In genomic region chr15:103303916-103304615, GRCm38 (mm10) we compare ENCODE assay signal across 8 mouse cellular contexts. TPM values are rescaled to one million over a fixed set of nuclear protein-coding genes. Genes with fewer than 3 reads are reported as not detected.
DNase-seq lines count a peak whose midpoint lies in the region; ATAC-seq and TF ChIP-seq lines count a peak whose summit lies in the region.

No protein-coding gene starts in this region.

- H3K36me3 ChIP-seq in erythroblast, embryonic 14.5 days (ENCODE audit: control insufficient read depth), result peaks cover 19% of the 10 kb centered on the region
- peaks cover 4% of the 10 kb centered on the region for H3K36me3 ChIP-seq in heart, embryonic 14.5 days (ENCODE audit: control insufficient read depth, insufficient read depth, low read length)
- peaks cover 5% of the 10 kb centered on the region for H3K36me3 ChIP-seq in liver, postnatal 0 days (replicated peaks; ENCODE audit: insufficient read depth, low read length)

- H3K4me3 ChIP-seq in erythroblast, embryonic 14.5 days (replicated peaks), result peak overlapping the region; percentile 61
- peak overlapping the region; percentile 52 to 65 for H3K4me3 ChIP-seq in heart, embryonic 14.5 days (ENCODE audit: control insufficient read depth in 1 of 2, insufficient read depth in 1 of 2, low read depth in 1 of 2, low read length in 2 of 2)
- peak overlapping the region; percentile 47 for H3K4me3 ChIP-seq in liver, postnatal 0 days (ENCODE audit: low read depth, low read length)

- H3K4me2 ChIP-seq in heart, embryonic 14.5 days (ENCODE audit: low read length), result peak overlapping the region; percentile 74
- H3K4me2 ChIP-seq in liver, postnatal 0 days (ENCODE audit: low read depth, low read length), result peak overlapping the region; percentile 85

- peak overlapping the region; percentile 67 to 84 for H3K27ac ChIP-seq in heart, embryonic 14.5 days (replicated peaks in 1 of 2; ENCODE audit: control insufficient read depth in 1 of 2, insufficient read depth in 1 of 2, low read depth in 2 of 2, low read length in 2 of 2)
- H3K27ac ChIP-seq in liver, postnatal 0 days (ENCODE audit: low read depth), result peak overlapping the region; percentile 78; the same call in 1 of the 2 replicates

- WGBS in heart, embryonic 14.5 days, result 14% methylated on average over 8 of the region's 8 CpGs
- 22% methylated on average over 8 of the region's 8 CpGs for WGBS in liver, postnatal 0 days (ENCODE audit: insufficient replicate concordance)

- TF ChIP-seq EP300 in liver, postnatal 0 days (IDR thresholded peaks at IDR 0.05; ENCODE audit: low read depth), result no peak

- peaks cover 70% of the 10 kb centered on the region for H3K27me3 ChIP-seq in erythroblast, embryonic 14.5 days (ENCODE audit: control insufficient read depth)
- H3K27me3 ChIP-seq in heart, embryonic 14.5 days (ENCODE audit: control insufficient read depth, insufficient read depth, low read length), result no peaks in the 10 kb centered on the region
- H3K27me3 ChIP-seq in liver, postnatal 0 days (ENCODE audit: insufficient read depth, low read length), result 0 out of 2 replicates have a peak, but pooled peaks cover 2% of the 10 kb centered on the region

- peaks cover 32% of the 10 kb centered on the region for H3K4me1 ChIP-seq in erythroblast, embryonic 14.5 days (ENCODE audit: control insufficient read depth)
- peaks cover 50 to 64% of the 10 kb centered on the region in 2 experiments for H3K4me1 ChIP-seq in heart, embryonic 14.5 days (ENCODE audit: control insufficient read depth in 2 of 2, insufficient read depth in 2 of 2, low read length in 2 of 2)
- peaks cover 43% of the 10 kb centered on the region for H3K4me1 ChIP-seq in liver, postnatal 0 days (ENCODE audit: insufficient read depth)

- DNase-seq in MN1 (ENCODE audit: low spot score), result peak; percentile 72
- DNase-seq in liver, postnatal 0 days, result no peak
- no peak for DNase-seq in urinary bladder, adult 2 months (ENCODE audit: low spot score)
- DNase-seq in urinary bladder, adult 18-20 months (ENCODE audit: low spot score in 2 of 2), result no peak
- no peak for DNase-seq in spleen, postnatal 14 days (ENCODE audit: low spot score in 2 of 2)

- no peaks in the 10 kb centered on the region for H3K9me3 ChIP-seq in erythroblast, embryonic 14.5 days (ENCODE audit: control insufficient read depth, low read length)
- H3K9me3 ChIP-seq in heart, embryonic 14.5 days (ENCODE audit: control insufficient read depth, low read length), result no peaks in the 10 kb centered on the region
- H3K9me3 ChIP-seq in liver, postnatal 0 days (ENCODE audit: low read length), result no peaks in the 10 kb centered on the region

- ATAC-seq in erythroblast, adult 5-6 weeks (replicated peaks; ENCODE audit: low FRiP score, poor library complexity, severe bottlenecking), result no peak
- no peak for ATAC-seq in heart, embryonic 14.5 days (ENCODE audit: insufficient number of reproducible peaks, insufficient read depth, low FRiP score, low read depth)
- no peak for ATAC-seq in liver, postnatal 0 days

- peak overlapping the region; percentile 82 for H3K9ac ChIP-seq in heart, embryonic 14.5 days (ENCODE audit: low read length)
- H3K9ac ChIP-seq in liver, postnatal 0 days (replicated peaks), result peak overlapping the region; percentile 76

- TF ChIP-seq CTCF in liver, postnatal 0 days (IDR thresholded peaks at IDR 0.05; ENCODE audit: low read depth), result no peak

RNA-seq across cellular contexts. Expression of gene Gpr84, which starts 6.3 kb away (rescaled TPM):
- not detected in 2 replicates for polyA plus RNA-seq in erythroblast, embryonic 14.5 days (2012)
- 0.96 and 2.1 TPM in 2 replicates for total RNA-seq in erythroblast, adult 5-6 weeks (2015; ENCODE audit: low replicate concordance)
- total RNA-seq in erythroblast, adult 5-6 weeks (2017; ENCODE audit: low replicate concordance), result 0.70 and 1.3 TPM in 2 replicates
- 0.11 and 0.24 TPM in 2 replicates for polyA plus RNA-seq in heart, embryonic 14.5 days (2014; fragmentation: Nextera tagmentation; extraction: Ambion mirVana)
- polyA plus RNA-seq in liver, postnatal 0 days (2015; fragmentation: Nextera tagmentation; extraction: Ambion mirVana), result 1.1 and 1.8 TPM in 2 replicates
- not detected in 2 replicates for polyA plus RNA-seq in urinary bladder, adult 2 months (2012; rRNA removed)

RNA-seq across cellular contexts. Expression of gene Copz1, which starts 31.6 kb away (rescaled TPM):
- polyA plus RNA-seq in erythroblast, embryonic 14.5 days (2012), result 8.2 and 9.1 TPM in 2 replicates
- total RNA-seq in erythroblast, adult 5-6 weeks (2015; ENCODE audit: low replicate concordance), result 123 and 131 TPM in 2 replicates
- total RNA-seq in erythroblast, adult 5-6 weeks (2017; ENCODE audit: low replicate concordance), result 54.0 and 56.5 TPM in 2 replicates
- 163 and 172 TPM in 2 replicates for polyA plus RNA-seq in heart, embryonic 14.5 days (2014; fragmentation: Nextera tagmentation; extraction: Ambion mirVana)
- 110 and 121 TPM in 2 replicates for polyA plus RNA-seq in liver, postnatal 0 days (2015; fragmentation: Nextera tagmentation; extraction: Ambion mirVana)
- 125 and 135 TPM in 2 replicates for polyA plus RNA-seq in urinary bladder, adult 2 months (2012; rRNA removed)

RNA-seq across cellular contexts. Expression of gene Zfp385a, which starts 35.8 kb away (rescaled TPM):
- 1.6 and 1.7 TPM in 2 replicates for polyA plus RNA-seq in erythroblast, embryonic 14.5 days (2012)
- 2.9 and 5.6 TPM in 2 replicates for total RNA-seq in erythroblast, adult 5-6 weeks (2015; ENCODE audit: low replicate concordance)
- 0.68 and 0.84 TPM in 2 replicates for total RNA-seq in erythroblast, adult 5-6 weeks (2017; ENCODE audit: low replicate concordance)
- polyA plus RNA-seq in heart, embryonic 14.5 days (2014; fragmentation: Nextera tagmentation; extraction: Ambion mirVana), result 8.1 and 9.1 TPM in 2 replicates
- 10.1 TPM in 2 replicates for polyA plus RNA-seq in liver, postnatal 0 days (2015; fragmentation: Nextera tagmentation; extraction: Ambion mirVana)
- polyA plus RNA-seq in urinary bladder, adult 2 months (2012; rRNA removed), result 9.9 and 15.6 TPM in 2 replicates

RNA-seq across cellular contexts. Expression of gene Nfe2, which starts 45.9 kb away (rescaled TPM):
- polyA plus RNA-seq in erythroblast, embryonic 14.5 days (2012), result 46.0 and 48.8 TPM in 2 replicates
- total RNA-seq in erythroblast, adult 5-6 weeks (2015; ENCODE audit: low replicate concordance), result 449 and 473 TPM in 2 replicates
- total RNA-seq in erythroblast, adult 5-6 weeks (2017; ENCODE audit: low replicate concordance), result 629 and 671 TPM in 2 replicates
- 1.8 and 2.2 TPM in 2 replicates for polyA plus RNA-seq in heart, embryonic 14.5 days (2014; fragmentation: Nextera tagmentation; extraction: Ambion mirVana)
- 85.8 and 89.1 TPM in 2 replicates for polyA plus RNA-seq in liver, postnatal 0 days (2015; fragmentation: Nextera tagmentation; extraction: Ambion mirVana)
- polyA plus RNA-seq in urinary bladder, adult 2 months (2012; rRNA removed), result 0.28 and 0.34 TPM in 2 replicates

Comparison
In these comparisons a context has a peak if more than half of its experiments do, and no peak if none do; other contexts are left out.
1. RNA of gene Copz1, which starts 31.6 kb away (polyA plus RNA-seq): 163 to 172 TPM in heart, embryonic 14.5 days, 125 to 135 TPM in urinary bladder, adult 2 months and 110 to 121 TPM in liver, postnatal 0 days; 8.2 to 9.1 TPM in erythroblast, embryonic 14.5 days; every median in the first group is over 10 times any median in the second.
2. Peak in every context shown above with its lines, with median percentiles within 50 percentile points of each other: H3K4me3 ChIP-seq.